Mouse (Mus musculus): ENCODE data around the gene Lgals1. TPM values are rescaled to one million over a fixed set of nuclear protein-coding genes. Genes with fewer than 3 reads are reported as not detected.
"Not testable (repeated sequence)": the region's sequence is repeated elsewhere in the genome, so short reads cannot be mapped to it uniquely, and the experiment has no call there.

The Lgals1 gene
- polyA plus RNA-seq (2012; ENCODE audit: insufficient read depth, insufficient read length, missing spikeins): 2,169 and 2,213 TPM in 2 replicates

DNA sequence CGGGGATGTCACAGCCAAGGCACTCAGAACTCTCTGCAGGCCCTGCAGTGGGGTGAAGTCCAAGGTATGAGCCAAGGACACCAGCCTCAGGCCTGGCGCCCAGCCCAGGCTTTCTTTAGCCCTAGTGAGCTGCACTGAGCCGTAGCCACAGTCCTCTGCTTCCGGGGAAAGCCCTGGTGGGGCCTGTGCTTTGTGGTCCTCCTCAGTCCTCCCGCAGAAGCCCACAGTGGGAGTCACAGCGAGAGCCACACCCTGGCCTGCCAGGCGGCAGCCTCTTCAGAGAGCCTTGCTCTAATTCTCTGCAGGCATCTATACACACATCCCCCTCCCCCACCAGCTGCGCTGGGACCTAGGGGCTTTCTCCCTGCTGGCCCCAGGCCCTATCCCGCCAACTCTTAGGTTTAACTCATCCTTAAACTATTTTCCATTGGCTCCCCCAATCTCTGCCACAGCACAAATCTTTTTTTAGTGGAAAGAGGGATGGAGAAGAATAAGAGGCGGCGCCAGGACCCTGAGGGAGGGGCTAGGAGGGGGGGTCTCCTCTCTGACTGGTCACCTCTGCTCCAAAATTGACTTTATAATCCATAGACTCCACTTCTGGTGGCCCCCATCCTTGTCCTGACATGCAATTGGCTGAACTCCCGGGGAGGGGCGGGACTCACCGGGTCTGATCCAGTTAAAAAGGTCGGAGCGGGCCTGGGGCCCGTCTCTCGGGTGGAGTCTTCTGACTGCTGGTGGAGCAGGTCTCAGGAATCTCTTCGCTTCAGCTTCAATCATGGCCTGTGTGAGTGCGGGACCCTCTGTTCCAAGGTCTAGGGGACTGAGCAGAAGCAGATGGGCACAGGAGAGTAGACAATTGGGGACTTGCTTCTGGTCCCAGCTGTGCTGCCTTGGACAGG lies at the start of gene Lgals1:
Gene Lgals1 (plus strand): TSS at position 705 of the 899 bp plus-strand sequence.
- Histone ChIP-seq H3K4me1 (ENCODE audit: control insufficient read depth, insufficient read depth, insufficient read length, low read length) (peaks cover 6% of the 10 kb centered on the region), H3K27ac (replicated peaks; ENCODE audit: low read depth, low read length) (peak within 1 kb of the TSS; percentile 91), H3K4me3 (ENCODE audit: insufficient read depth, low read depth, low read length) (peak within 1 kb of the TSS; percentile 76)

DNA sequence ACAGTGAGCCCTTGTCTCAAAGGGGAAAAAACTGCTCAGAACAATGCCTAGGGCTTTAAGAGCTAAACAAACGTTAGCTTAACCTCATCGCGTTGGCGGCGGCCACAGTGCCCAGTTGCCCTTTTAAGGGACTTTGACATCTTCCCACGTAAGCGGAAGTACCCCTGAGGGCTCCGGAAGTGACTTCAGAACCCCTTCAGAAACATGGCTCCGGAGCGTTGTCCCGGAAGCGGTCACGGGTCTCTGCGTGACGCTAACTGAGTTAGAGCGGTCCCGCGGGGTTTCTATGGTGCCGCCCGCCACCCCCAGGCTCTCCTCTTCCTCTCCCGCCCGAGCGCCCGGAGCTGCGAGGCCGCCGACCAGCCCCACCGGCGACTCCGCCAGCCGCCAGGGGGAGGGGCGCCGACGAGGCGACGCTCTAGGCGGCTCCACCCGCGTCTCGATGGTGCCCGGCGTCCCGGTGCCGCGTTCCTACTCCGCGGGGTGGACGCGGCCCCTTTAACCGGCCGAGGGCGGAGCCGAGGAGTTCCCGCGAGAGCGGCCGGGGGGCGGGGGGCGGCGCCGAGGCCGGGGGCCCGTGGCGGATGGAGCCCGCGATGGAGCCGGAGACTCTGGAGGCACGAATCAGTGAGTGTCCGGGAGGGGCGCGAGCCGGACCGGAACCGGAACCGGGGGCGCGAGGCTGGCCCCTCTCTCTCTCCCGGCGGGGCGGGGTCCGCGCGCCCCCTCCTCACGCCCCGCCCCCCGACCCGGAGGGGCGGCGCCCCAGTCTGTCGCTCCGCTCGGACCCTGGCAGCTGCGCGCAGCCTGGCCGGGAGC lies 49.3 kb upstream of the Lgals1 start, which contains the start of gene Gga1:
Gene Gga1 (plus strand): TSS at position 200 of the 819 bp plus-strand sequence.
- Histone ChIP-seq H3K27ac (replicated peaks; ENCODE audit: low read depth, low read length) (peak within 1 kb of the TSS; percentile 99), H3K4me1 (ENCODE audit: control insufficient read depth, insufficient read depth, insufficient read length, low read length) (peaks cover 5% of the 10 kb centered on the region), H3K4me3 (ENCODE audit: insufficient read depth, low read depth, low read length) (peak within 1 kb of the TSS; percentile 69)

DNA sequence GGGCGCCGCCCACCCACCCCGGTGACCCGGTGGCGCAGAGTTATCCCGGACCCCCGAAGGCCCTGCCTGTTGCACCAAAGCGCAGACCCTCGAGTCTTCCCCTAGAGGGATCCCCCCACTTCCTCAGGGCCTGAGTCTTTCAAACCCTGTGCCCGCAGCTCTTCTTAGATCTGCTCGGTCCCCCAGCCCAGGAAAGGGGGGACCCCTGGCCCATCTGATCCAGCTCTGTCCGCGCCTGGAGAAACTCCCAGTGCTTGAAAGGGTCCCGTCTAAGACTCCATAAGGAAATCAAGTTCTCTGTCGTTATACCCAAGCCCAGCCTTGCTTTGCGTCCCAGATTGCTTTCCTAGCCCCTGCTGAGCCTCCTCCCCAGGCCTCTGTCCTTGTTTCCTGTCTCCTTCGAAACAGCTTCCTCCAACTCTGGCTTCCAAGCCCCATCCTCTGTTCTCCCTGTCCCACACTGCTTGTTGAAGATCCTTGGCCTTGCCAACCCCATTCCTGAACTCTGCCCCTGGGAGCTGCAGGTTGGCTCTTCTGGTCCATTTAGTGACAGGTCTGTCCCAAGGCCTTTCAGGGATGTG lies 48.6 kb upstream of the Lgals1 start:
- H3K27ac ChIP-seq (replicated peaks; ENCODE audit: low read depth, low read length): peak overlapping the region; percentile 46
- H3K4me3 ChIP-seq (ENCODE audit: insufficient read depth, low read depth, low read length): peak overlapping the region; percentile 69
- H3K4me1 ChIP-seq (ENCODE audit: control insufficient read depth, insufficient read depth, insufficient read length, low read length): peaks cover 5% of the 10 kb centered on the region

DNA sequence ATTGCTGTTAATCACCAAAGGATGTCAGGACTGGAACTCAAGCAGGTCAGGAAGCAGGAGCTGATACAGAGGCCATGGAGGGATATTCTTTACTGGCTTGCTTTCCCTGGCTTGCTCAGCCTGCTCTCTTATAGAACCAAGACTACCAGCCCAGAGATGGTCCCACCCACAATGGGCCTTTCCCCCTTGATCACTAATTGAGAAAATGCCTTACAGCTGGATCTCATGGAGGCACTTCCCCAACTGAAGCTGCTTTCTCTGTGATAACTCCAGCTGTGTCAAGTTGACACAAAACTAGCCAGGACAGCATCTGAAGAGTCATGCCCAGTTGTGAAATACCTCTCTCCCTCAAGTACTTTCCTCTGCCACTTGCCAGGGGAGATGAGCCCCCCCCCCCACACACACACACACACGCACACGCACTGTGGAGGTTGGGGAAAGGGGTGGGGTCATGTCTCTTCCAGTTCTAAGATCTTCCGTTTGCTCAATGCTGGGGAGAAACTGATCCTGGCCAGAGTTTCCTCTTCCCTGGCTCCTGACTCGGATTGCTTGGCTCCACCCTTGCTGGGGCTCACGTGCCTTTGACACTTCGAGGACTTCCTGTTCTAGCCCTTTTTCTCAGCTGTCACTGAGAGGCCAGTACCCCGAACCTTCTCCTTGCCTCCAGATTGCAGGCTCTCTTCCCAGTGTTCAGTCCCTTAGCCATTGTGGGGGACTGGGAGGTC lies 47.6 kb upstream of the Lgals1 start:
- H3K4me3 ChIP-seq (ENCODE audit: insufficient read depth, low read depth, low read length): peak overlapping the region; percentile 24
- peak overlapping the region; percentile 38 for H3K27ac ChIP-seq (replicated peaks; ENCODE audit: low read depth, low read length)
- not testable (repeated sequence) for H3K4me1 ChIP-seq (ENCODE audit: control insufficient read depth, insufficient read depth, insufficient read length, low read length)

DNA sequence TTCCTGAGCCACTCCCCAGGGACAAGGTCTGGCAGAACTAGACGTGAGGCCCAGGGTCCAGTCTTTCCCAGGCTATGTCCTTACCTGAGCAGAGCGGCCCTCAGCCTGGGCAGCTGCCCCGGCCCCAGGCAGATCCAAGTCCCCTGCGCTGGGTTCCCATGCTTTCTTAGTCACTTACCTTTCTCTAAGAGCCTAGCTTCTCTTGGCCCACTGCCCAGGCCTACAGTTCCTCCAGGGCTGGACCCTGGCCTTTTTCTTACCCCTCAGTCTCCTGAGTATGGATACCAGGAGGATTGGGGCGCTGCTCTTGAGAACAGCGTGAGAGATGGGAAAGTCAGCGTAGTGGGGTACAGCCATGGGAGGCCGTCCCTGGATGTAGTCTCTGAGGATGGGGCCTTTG lies 46.1 kb upstream of the Lgals1 start:
- Histone ChIP-seq H3K27ac (replicated peaks; ENCODE audit: low read depth, low read length) (no peak overlapping the region), H3K4me1 (ENCODE audit: control insufficient read depth, insufficient read depth, insufficient read length, low read length) (peaks cover 5% of the 10 kb centered on the region), H3K4me3 (ENCODE audit: insufficient read depth, low read depth, low read length) (no peak overlapping the region)

DNA sequence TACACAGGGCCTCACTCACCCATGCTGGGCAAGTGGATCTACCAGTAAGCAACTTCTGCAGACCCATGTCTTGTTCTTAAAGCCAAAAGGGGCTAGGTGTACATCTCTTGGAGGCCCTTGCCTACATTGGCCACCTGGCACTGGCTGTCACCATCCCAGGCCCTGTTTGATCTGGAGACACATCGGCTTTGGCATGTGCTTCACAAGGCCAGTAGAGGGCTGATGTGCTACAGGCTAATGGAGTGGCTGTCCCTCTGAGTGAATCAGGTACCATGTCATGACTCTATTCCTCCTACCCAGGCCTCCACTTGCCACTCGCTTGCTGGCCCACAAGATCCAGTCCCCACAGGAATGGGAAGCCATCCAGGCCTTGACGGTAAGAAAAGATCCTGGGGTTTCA lies 44.7 kb upstream of the Lgals1 start:
- Histone ChIP-seq H3K27ac (replicated peaks; ENCODE audit: low read depth, low read length) (no peak overlapping the region), H3K4me1 (ENCODE audit: control insufficient read depth, insufficient read depth, insufficient read length, low read length) (peaks cover 5% of the 10 kb centered on the region), H3K4me3 (ENCODE audit: insufficient read depth, low read depth, low read length) (no peak overlapping the region)

DNA sequence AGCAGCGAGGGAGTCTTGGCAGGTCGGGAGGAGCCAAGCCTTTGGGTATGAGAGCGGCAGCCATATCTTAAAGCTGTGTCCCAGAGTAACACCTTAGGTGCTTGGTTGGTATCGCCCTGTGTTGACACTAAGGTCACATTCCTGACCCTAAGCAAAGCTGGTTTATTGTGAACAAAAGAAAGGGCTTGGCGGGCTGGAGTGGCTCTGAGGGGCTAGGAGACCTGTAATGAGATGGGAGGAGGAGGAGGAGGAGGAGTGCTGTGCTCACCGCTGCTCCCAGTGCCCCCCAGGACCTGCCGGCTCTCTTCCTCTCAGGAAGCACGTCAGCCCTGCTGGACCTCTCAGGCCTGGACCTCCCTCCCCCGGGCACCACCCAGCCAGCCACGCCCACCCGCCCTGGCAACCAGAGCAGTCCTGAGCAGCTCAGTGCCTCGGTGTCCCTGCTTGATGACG lies 37.1 kb upstream of the Lgals1 start:
- Histone ChIP-seq H3K4me3 (ENCODE audit: insufficient read depth, low read depth, low read length) (no peak overlapping the region), H3K27ac (replicated peaks; ENCODE audit: low read depth, low read length) (no peak overlapping the region)

DNA sequence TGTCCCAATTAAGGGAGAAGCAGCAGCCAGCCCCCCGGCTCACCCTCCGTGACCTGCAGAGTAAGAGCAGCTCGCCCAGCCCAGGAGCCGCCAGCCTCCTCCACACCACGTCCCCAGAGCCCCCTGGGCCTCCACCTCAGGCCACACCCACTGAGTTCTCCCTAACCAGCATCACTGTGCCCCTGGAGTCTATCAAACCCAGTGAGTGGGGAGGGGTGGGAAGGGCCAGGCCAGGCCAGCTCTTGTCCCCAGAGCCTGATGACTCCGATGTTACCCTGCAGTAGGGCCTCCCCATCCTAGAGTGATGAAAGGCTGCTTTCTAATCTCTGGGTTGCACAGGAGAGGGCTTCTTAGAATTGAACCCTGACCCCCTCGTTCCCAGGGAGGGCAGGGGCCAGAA lies 34.1 kb upstream of the Lgals1 start:
- no peak overlapping the region for H3K27ac ChIP-seq (replicated peaks; ENCODE audit: low read depth, low read length)
- no peak overlapping the region for H3K4me3 ChIP-seq (ENCODE audit: insufficient read depth, low read depth, low read length)
- H3K4me1 ChIP-seq (ENCODE audit: control insufficient read depth, insufficient read depth, insufficient read length, low read length): no peaks in the 10 kb centered on the region

More for the DNA sequence above, 37.1 kb upstream of the Lgals1 start:
- H3K4me1 ChIP-seq (ENCODE audit: control insufficient read depth, insufficient read depth, insufficient read length, low read length): no peaks in the 10 kb centered on the region

DNA sequence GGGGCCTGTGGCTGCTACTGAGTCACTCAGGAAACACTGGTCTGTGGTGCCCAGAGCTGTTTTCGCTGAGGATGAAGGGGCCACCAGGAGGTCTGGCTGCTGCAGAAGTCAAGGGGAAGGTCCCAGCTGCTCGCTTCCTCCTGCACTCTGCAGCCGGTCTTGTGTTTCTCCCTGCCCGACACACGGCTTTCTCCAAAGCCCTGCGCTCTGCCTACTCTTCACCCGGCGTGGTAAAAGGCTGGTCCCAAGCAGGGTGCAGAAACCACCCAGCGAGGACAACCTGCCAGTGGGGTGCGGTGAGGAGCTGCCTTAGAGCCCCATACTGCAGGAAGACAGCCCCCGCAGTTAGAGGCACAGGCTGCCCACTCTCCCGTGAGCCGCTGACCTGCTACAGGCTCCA lies 31.8 kb upstream of the Lgals1 start:
- H3K4me1 ChIP-seq (ENCODE audit: control insufficient read depth, insufficient read depth, insufficient read length, low read length): no peaks in the 10 kb centered on the region; the same call in 1 of the 2 replicates
- no peak overlapping the region for H3K27ac ChIP-seq (replicated peaks; ENCODE audit: low read depth, low read length)
- no peak overlapping the region for H3K4me3 ChIP-seq (ENCODE audit: insufficient read depth, low read depth, low read length)

DNA sequence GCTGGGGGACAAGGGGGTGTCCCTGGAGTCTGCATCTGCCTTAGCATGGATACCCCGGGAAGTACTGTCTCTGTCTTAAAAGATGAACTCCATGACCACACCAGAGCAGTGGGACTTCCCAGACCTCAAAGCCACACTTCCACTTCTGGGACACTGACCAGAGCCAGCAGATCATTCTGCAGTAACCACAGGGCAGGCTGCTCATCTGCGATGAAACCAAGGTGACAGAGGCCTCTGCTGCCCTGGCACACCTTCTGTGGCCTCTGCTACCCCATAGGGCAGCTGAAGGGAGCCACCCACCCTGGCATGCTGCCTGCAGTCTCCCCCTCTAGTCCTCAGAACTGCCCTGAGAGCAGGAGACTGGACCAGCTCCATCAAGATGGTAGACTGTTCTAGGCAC lies 30.8 kb upstream of the Lgals1 start:
- Histone ChIP-seq H3K4me1 (ENCODE audit: control insufficient read depth, insufficient read depth, insufficient read length, low read length) (no peaks in the 10 kb centered on the region; the same call in 1 of the 2 replicates), H3K4me3 (ENCODE audit: insufficient read depth, low read depth, low read length) (no peak overlapping the region), H3K27ac (replicated peaks; ENCODE audit: low read depth, low read length) (no peak overlapping the region)

DNA sequence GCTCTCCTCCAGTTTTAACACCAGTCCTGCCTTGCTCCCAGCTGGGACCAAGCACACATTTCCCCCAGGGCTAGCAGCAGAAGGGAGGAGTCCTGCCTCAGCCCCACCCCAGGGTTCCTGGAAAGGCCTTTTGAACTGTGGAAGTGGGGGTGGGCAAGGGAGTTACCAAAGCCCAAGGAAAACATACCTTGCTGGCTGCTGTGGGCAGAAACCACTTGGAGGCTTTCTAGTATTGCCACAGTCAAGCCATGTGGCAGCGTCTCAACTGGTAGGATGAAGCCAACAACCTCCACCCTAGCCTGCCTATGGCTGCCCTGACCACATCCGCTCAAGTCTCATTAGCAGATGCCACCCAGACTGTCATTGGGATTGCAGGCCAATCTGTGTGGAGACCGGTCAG lies 30.4 kb upstream of the Lgals1 start:
- Histone ChIP-seq H3K27ac (replicated peaks; ENCODE audit: low read depth, low read length) (no peak overlapping the region), H3K4me3 (ENCODE audit: insufficient read depth, low read depth, low read length) (no peak overlapping the region), H3K4me1 (ENCODE audit: control insufficient read depth, insufficient read depth, insufficient read length, low read length) (no peaks in the 10 kb centered on the region; the same call in 1 of the 2 replicates)

DNA sequence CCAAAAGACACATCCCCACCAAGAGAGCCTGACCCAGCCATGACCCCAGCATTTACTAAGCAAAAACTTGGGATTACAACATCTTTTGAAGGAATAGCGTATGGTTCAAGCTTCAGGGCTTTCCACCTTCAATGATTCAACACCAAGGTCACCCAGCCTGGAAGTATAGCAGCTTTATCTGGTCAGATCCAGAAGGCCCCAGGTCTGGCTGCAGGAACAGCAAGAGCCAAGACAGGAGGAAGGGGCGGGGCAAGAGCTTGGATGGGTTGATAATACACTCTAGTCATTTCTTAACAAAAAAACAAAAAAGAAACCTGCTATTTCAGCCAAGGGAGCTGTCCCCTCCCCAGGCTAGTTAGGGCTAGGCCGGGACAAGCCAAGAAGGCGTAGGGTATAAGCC lies 29.0 kb upstream of the Lgals1 start:
- H3K27ac ChIP-seq (replicated peaks; ENCODE audit: low read depth, low read length): no peak overlapping the region
- no peak overlapping the region for H3K4me3 ChIP-seq (ENCODE audit: insufficient read depth, low read depth, low read length)
- no peaks in the 10 kb centered on the region; the same call in 1 of the 2 replicates for H3K4me1 ChIP-seq (ENCODE audit: control insufficient read depth, insufficient read depth, insufficient read length, low read length)

DNA sequence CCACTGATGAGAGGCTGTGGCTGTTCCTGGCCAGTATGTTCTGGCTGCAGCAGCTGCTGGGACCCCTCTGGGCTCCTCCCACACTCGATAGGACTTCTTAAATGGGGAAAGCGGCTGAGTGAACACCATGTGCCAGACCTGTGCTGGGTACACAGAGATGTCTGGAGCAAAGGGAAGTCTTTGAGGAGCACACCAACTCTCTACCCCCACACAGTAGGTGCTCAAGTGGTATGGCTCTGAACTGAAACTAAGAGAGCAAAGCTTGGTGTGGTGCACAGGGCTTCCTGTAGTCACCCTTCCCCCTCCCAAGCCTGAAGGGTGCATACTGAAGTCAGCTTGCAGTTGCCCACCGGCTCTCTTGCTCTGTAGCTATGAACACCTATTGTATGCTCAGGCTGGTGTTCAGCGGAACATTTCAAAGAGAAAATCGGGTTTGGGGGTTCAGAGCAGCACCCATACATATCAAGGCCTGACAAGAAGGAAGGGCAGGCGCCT lies 28.0 kb upstream of the Lgals1 start:
- Histone ChIP-seq H3K4me3 (ENCODE audit: insufficient read depth, low read depth, low read length) (peak overlapping the region; percentile 5; the same call in 1 of the 2 replicates), H3K4me1 (ENCODE audit: control insufficient read depth, insufficient read depth, insufficient read length, low read length) (no peaks in the 10 kb centered on the region; the same call in 1 of the 2 replicates), H3K27ac (replicated peaks; ENCODE audit: low read depth, low read length) (no peak overlapping the region)

DNA sequence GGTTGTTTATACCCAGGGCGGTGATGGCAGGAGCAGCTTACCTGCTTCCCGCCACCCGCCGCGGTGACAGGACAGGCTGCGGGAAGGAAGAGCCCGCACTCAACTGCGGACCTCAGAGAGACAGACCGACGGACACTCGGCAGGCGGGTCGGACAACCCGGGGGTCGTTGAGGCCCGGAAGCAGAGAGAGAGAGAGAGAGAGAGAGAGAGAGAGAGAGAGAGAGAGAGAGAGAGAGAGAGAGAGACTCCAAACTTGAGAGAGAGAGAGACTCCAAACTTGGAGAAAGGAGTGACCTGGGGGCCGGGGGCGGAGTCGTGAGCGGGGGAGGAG lies 27.2 kb upstream of the Lgals1 start, which contains the start of gene Gm49510:
Gene Gm49510 (plus strand): TSS at position 259 of the 331 bp plus-strand sequence.
- peak within 1 kb of the TSS; percentile 73 for H3K4me3 ChIP-seq (ENCODE audit: insufficient read depth, low read depth, low read length)
- H3K27ac ChIP-seq (replicated peaks; ENCODE audit: low read depth, low read length): 0 out of 2 replicates have a peak within 1 kb of the TSS, but pooled peaks have one; percentile 39
- no peaks in the 10 kb centered on the region; the same call in 1 of the 2 replicates for H3K4me1 ChIP-seq (ENCODE audit: control insufficient read depth, insufficient read depth, insufficient read length, low read length)
